Mouse (Mus musculus) liver, adult 2 months (tissue): ENCODE data around the gene Ryr3. TPM values are rescaled to one million over a fixed set of nuclear protein-coding genes. Genes with fewer than 3 reads are reported as not detected.

Source experiments
- DNase-seq: peaks from one replicate; pipeline ENCODE4 v3.0.0-alpha.2; 2011; ENCODE audit warnings: low read depth, low spot score; ENCODE audit errors: extremely low read depth
- H3K27ac ChIP-seq: fragments of 200-500 bp; replicated peaks from 2 replicates; pipeline ENCODE4 v1.5.1; 2012; ENCODE audit warnings: low read depth, mild to moderate bottlenecking, control low read depth, inconsistent platforms, low read length; ENCODE audit not compliant: insufficient read depth
- H3K27me3 ChIP-seq: fragments of 200-500 bp; 2 replicates; pipeline ENCODE4 v1.6.1; 2012; ENCODE audit warnings: mild to moderate bottlenecking, moderate library complexity, low read length, inconsistent platforms; ENCODE audit not compliant: control insufficient read depth, insufficient read depth
- H3K36me3 ChIP-seq: fragments of 200-500 bp; 2 replicates; pipeline ENCODE4 v1.6.1; 2012; ENCODE audit warnings: low read length, inconsistent platforms; ENCODE audit not compliant: control insufficient read depth, insufficient read depth
- H3K4me1 ChIP-seq: fragments of 200-500 bp; 2 replicates; pipeline ENCODE4 v1.6.1; 2011; ENCODE audit warnings: low read length; ENCODE audit not compliant: control insufficient read depth, insufficient read depth
- H3K4me3 ChIP-seq: fragments of 200-500 bp; 2 replicates; pipeline ENCODE4 v1.5.1; 2011; ENCODE audit warnings: low read depth, mild to moderate bottlenecking, control low read depth, low read length, moderate library complexity; ENCODE audit not compliant: insufficient read depth
- H3K79me2 ChIP-seq: fragments of 200-500 bp; 2 replicates; pipeline ENCODE4 v1.6.1; 2012; ENCODE audit warnings: inconsistent platforms, mild to moderate bottlenecking, low read length, moderate library complexity; ENCODE audit not compliant: control insufficient read depth, insufficient read depth
- H3K9ac ChIP-seq: fragments of 200-500 bp; 2 replicates; pipeline ENCODE4 v1.6.1; 2012; ENCODE audit warnings: low read depth, mild to moderate bottlenecking, control low read depth, inconsistent platforms, low read length
- CTCF ChIP-seq: fragments of 200-500 bp; IDR thresholded peaks from 2 replicates; pipeline ENCODE4 v1.5.1; 2011; ENCODE audit warnings: low read depth, low read length, control low read depth
- POLR2A ChIP-seq: fragments of 200-500 bp; IDR thresholded peaks from 2 replicates; pipeline ENCODE4 v1.6.1; 2011; ENCODE audit warnings: low read length, control low read depth; ENCODE audit not compliant: insufficient read depth; ENCODE audit errors: extremely low read depth
- WGBS: fragments of 180-500 bp; shearing (Covaris S2); methylation state at CpG from one replicate; pipeline ENCODE4 v1.1.7; 2018; 5-methylcytosine and 5-hydroxymethylcytosine counted together
- polyA plus RNA-seq: library from polyadenylated mRNA; depleted of rRNA; stranded (reverse); fragments of >200 nt; gene quantifications from 2 replicates; pipeline ENCODE4 v1.2.3, GENCODE M21; 2012
- total RNA-seq: library from RNA; depleted of rRNA; stranded (reverse); fragments of >200 nt; gene quantifications from 2 replicates; pipeline ENCODE4 v1.2.3, GENCODE M21; 2014

Ryr3 gene
- total and polyA plus RNA-seq, 2 experiments, result under 0.01 TPM; not detected in 1

DNA sequence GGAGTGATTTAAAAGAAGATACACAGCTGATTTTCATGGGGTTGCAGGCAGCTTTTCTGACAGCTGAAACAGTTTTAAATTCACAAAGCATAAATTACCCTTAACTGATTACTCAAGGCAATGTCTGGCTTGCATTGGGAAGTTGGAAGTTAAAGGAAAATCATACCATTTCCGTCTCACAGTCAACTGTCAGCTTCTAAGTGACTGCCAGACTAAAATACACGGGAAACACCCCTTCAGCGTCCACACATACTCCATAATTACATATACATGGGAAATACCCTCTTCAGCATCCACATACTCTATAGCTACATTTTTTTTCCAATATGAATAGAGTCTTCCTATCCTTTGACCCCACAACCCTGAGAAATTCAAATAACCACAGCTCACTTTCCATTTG lies 158.8 kb downstream of the Ryr3 start:
- H3K36me3 ChIP-seq, result no peaks in the 10 kb centered on the region
- H3K9ac ChIP-seq, result no peak overlapping the region
- WGBS, result 59% methylated on average over 3 of the region's 3 CpGs
- no peak for TF ChIP-seq POLR2A
- TF ChIP-seq CTCF, result no peak
- no peaks in the 10 kb centered on the region for H3K79me2 ChIP-seq
- no peak overlapping the region for H3K27ac ChIP-seq
- H3K27me3 ChIP-seq, result no peaks in the 10 kb centered on the region
- H3K4me3 ChIP-seq, result no peak overlapping the region
- DNase-seq, result no peak
- no peaks in the 10 kb centered on the region for H3K4me1 ChIP-seq

DNA sequence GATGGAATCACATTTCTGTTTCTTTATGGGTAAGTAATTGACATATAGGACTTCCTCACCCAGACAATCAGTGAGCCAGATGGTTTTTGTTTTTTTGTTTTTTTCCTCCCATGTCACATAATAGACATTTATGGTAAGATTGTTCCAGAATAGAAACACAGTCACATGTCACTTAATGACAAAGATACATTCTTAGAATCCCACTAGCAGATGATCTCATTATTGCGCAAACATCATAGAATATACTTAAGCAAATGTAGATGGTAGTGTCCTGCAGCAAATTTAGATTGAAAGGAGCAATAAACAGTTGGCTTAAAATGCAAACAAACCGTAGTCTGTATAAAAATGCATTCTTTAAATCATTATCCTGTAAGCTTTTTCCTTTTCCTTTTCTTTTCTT lies 161.3 kb downstream of the Ryr3 start:
- no peaks in the 10 kb centered on the region for H3K27me3 ChIP-seq
- TF ChIP-seq POLR2A (no peak), CTCF (no peak)
- no peaks in the 10 kb centered on the region for H3K79me2 ChIP-seq
- no peak overlapping the region for H3K9ac ChIP-seq
- H3K27ac ChIP-seq, result no peak overlapping the region
- no peaks in the 10 kb centered on the region for H3K4me1 ChIP-seq
- 92% methylated on average over 2 of the region's 2 CpGs for WGBS
- no peak for DNase-seq
- H3K36me3 ChIP-seq, result no peaks in the 10 kb centered on the region
- no peak overlapping the region for H3K4me3 ChIP-seq

DNA sequence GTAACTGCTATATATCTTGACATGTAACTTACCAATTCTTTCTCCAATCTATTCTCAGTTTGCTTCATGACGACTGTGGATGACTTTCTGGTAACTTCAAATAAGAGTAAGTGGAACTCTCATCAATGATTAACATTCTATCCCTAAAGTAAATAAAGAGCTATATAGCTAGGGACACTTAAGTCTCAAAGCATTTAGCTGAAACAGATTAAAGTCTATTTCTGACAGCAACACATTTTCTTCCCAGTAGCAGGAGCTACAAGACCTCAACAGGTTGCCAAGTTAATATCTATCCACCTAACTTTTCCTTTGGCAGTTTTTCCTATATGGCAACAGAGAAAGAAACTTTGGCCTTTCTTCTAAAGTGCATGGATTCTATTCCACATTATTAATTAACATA lies 167.1 kb downstream of the Ryr3 start:
- Histone ChIP-seq H3K9ac (no peak overlapping the region), H3K4me1 (no peaks in the 10 kb centered on the region), H3K36me3 (no peaks in the 10 kb centered on the region), H3K27me3 (no peaks in the 10 kb centered on the region), H3K4me3 (no peak overlapping the region), H3K79me2 (no peaks in the 10 kb centered on the region), H3K27ac (no peak overlapping the region)
- DNase-seq, result no peak
- 17% methylated on average over 1 of the region's 1 CpGs for WGBS
- TF ChIP-seq CTCF (no peak), POLR2A (no peak)

DNA sequence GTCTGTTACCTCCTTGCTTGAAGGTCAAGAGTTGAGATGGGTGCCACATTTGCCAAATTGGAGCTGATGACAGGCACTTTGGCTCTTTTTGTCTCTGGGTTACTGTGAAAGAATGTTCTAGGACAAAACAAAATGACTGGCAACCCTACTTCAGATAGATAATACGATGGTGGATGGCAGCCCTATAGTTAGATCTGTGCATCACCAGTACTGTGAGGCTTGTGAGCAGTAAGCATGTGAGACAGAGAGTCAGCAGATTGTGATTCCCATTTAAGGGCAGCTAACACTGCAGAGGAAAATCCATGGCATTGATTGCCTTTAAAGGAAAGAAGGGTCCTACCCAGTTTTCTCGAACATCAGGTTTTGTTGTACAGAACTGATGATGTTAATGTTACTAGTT lies 180.3 kb downstream of the Ryr3 start:
- DNase-seq, result no peak
- no peaks in the 10 kb centered on the region for H3K27me3 ChIP-seq
- no peaks in the 10 kb centered on the region for H3K4me1 ChIP-seq
- H3K27ac ChIP-seq, result no peak overlapping the region
- H3K36me3 ChIP-seq, result no peaks in the 10 kb centered on the region
- H3K79me2 ChIP-seq, result no peaks in the 10 kb centered on the region
- H3K4me3 ChIP-seq, result no peak overlapping the region
- 76% methylated on average over 2 of the region's 2 CpGs for WGBS
- TF ChIP-seq POLR2A (no peak), CTCF (no peak)
- no peak overlapping the region for H3K9ac ChIP-seq

DNA sequence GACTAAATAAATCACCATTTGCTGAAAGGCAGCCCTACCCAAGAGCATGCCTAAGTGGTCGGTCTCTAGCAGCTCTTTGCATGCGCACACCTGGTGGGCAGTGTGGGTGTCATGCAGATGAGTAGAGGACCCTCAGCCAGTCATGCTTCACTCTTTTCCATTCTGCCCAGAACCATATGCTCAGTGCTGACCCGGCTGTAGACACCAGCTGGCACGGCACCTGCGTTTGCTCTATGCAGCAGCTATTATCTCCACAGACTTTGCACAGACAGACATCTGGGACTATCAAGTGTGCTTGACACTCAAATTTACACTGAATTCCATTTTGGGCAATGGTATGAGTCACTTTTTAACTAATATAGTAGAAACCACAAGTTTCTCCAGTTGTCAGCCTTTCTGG lies 186.2 kb downstream of the Ryr3 start:
- WGBS, result 89% methylated on average over 5 of the region's 5 CpGs
- Histone ChIP-seq H3K4me3 (no peak overlapping the region), H3K4me1 (no peaks in the 10 kb centered on the region), H3K79me2 (no peaks in the 10 kb centered on the region), H3K9ac (no peak overlapping the region), H3K27ac (no peak overlapping the region), H3K36me3 (no peaks in the 10 kb centered on the region), H3K27me3 (no peaks in the 10 kb centered on the region)
- TF ChIP-seq CTCF (no peak), POLR2A (no peak)
- DNase-seq, result no peak

DNA sequence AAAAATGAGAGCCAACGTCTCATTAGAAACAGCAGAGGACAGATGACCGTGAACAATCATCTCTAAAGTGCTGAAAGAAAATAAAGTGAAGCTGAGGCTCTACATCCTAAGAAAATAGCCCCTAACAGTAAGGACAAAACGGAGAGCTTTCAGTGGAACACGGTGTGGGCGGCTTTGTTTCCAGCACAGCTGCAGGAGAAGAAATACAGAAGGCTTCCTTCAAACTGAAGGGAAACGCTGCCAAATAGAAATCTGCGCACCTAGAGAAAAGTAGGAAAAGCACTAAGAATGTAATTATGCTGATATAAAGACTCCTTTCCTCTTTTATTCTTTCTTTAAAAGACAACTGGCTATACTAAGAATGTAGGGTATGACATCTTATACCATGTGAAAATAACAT lies 197.0 kb downstream of the Ryr3 start:
- Histone ChIP-seq H3K79me2 (no peaks in the 10 kb centered on the region), H3K27me3 (no peaks in the 10 kb centered on the region), H3K36me3 (no peaks in the 10 kb centered on the region), H3K4me3 (no peak overlapping the region), H3K4me1 (no peaks in the 10 kb centered on the region), H3K27ac (no peak overlapping the region), H3K9ac (no peak overlapping the region)
- TF ChIP-seq CTCF (no peak), POLR2A (no peak)
- DNase-seq, result no peak
- 78% methylated on average over 7 of the region's 7 CpGs for WGBS
